Mouse (Mus musculus) neural tube, embryonic 13.5 days (tissue): ENCODE data around the gene Ankrd63. TPM values are rescaled to one million over a fixed set of nuclear protein-coding genes. Genes with fewer than 3 reads are reported as not detected.
"Not testable (repeated sequence)": the region's sequence is repeated elsewhere in the genome, so short reads cannot be mapped to it uniquely, and the experiment has no call there.

Experiments
- ATAC-seq: fragments of 200-750 bp; cut with Nextera tagmentation; 2 replicates; pipeline ENCODE4 v1.8.0; 2017; ENCODE audit warnings: low read depth, mild to moderate bottlenecking, moderate TSS enrichment, moderate library complexity
- H3K27ac ChIP-seq: fragments of 300-500 bp; sonication (generic); replicated peaks from 2 replicates; pipeline ENCODE4 v1.5.1; 2015; ENCODE audit warnings: moderate library complexity, mild to moderate bottlenecking, inconsistent platforms
- H3K27me3 ChIP-seq: fragments of 300-500 bp; sonication (generic); 2 replicates; pipeline ENCODE4 v1.6.1; 2015; ENCODE audit warnings: mild to moderate bottlenecking, inconsistent platforms
- H3K36me3 ChIP-seq: fragments of 300-500 bp; sonication (generic); 2 replicates; pipeline ENCODE4 v1.6.1; 2015; ENCODE audit warnings: mild to moderate bottlenecking, inconsistent platforms
- H3K4me1 ChIP-seq: fragments of 300-500 bp; sonication (generic); replicated peaks from 2 replicates; pipeline ENCODE4 v1.6.1; 2015; ENCODE audit warnings: inconsistent platforms
- H3K4me2 ChIP-seq: fragments of 300-500 bp; sonication (generic); 2 replicates; pipeline ENCODE4 v1.6.1; 2015; ENCODE audit warnings: inconsistent platforms, mild to moderate bottlenecking, moderate library complexity
- H3K4me3 ChIP-seq: fragments of 300-500 bp; sonication (generic); 2 replicates; pipeline ENCODE4 v1.5.1; 2015; ENCODE audit warnings: mild to moderate bottlenecking, inconsistent platforms
- H3K9ac ChIP-seq: fragments of 300-500 bp; sonication (generic); 2 replicates; pipeline ENCODE4 v1.6.1; 2015; ENCODE audit warnings: moderate library complexity, mild to moderate bottlenecking, inconsistent platforms
- H3K9me3 ChIP-seq: fragments of 300-500 bp; sonication (generic); 2 replicates; pipeline ENCODE4 v1.6.1; 2016; ENCODE audit warnings: inconsistent platforms
- WGBS: fragments of 180-500 bp; shearing (Covaris S2); methylation state at CpG from one replicate; pipeline ENCODE4 v1.1.7; 2015; 5-methylcytosine and 5-hydroxymethylcytosine counted together
- polyA plus RNA-seq: library from polyadenylated mRNA; unstranded; fragments of >200 nt; fragmentation: Nextera tagmentation; extraction: Ambion mirVana; gene quantifications from 2 replicates; pipeline ENCODE4 v1.2.1, GENCODE M21; 2015

Gene Ankrd63
- polyA plus RNA-seq, 1 experiment from 2014 or later, result not detected

DNA sequence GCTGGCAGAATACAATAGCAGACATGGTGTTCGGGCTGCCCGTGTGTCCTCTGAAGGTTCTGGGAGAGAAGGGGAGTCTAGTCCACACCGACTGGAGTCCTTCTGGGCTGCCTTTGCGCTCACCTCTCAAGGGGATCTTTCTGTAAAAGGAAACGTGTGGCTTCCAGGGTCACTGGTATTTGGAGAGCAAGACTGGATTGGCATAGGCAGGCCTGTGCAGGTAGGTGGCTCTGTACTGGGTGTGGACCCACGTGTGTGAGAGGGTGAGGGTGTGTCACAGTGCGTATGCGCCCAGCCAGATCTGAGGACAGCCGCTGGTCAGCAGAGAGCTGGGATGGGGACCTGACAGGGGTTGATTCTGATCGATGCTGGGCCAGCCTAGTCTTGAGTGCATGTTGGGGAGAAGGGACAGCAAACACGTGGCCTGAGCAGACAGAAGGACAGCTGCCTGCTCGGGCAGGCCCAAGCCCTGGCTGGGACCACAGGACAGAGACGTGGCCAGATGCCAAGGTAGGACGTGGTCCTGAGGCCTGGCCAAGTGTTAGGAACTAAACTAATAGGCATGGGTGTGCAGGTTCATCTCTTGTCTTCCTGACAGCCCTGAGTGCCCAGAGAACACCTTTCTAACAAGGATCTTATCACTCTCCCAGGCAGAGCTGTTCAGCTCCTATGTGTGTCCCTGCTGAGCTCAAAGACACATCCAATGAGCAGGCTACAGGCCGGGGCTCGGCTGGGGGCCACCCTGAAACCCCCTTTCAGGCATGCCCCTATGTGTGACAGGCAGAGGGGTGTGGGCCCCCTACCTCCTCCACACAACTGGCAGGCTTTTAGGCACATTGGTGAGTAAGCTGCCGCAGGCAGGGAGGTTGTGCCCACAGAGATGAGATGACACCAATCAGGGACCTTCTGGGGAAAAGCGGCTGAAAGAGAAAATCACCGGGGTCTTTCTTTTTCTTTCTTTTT lies 39.7 kb downstream of the Ankrd63 start:
- Histone ChIP-seq H3K9me3 (no peaks in the 10 kb centered on the region), H3K4me2 (peak overlapping the region; percentile 76), H3K4me3 (peak overlapping the region; percentile 49), H3K36me3 (no peaks in the 10 kb centered on the region), H3K27me3 (peaks cover 27% of the 10 kb centered on the region), H3K9ac (peak overlapping the region; percentile 75), H3K4me1 (peaks cover 50% of the 10 kb centered on the region), H3K27ac (peak overlapping the region; percentile 63; the same call in 1 of the 2 replicates)
- WGBS, result 50% methylated on average over 19 of the region's 19 CpGs
- peak; percentile 51 for ATAC-seq

DNA sequence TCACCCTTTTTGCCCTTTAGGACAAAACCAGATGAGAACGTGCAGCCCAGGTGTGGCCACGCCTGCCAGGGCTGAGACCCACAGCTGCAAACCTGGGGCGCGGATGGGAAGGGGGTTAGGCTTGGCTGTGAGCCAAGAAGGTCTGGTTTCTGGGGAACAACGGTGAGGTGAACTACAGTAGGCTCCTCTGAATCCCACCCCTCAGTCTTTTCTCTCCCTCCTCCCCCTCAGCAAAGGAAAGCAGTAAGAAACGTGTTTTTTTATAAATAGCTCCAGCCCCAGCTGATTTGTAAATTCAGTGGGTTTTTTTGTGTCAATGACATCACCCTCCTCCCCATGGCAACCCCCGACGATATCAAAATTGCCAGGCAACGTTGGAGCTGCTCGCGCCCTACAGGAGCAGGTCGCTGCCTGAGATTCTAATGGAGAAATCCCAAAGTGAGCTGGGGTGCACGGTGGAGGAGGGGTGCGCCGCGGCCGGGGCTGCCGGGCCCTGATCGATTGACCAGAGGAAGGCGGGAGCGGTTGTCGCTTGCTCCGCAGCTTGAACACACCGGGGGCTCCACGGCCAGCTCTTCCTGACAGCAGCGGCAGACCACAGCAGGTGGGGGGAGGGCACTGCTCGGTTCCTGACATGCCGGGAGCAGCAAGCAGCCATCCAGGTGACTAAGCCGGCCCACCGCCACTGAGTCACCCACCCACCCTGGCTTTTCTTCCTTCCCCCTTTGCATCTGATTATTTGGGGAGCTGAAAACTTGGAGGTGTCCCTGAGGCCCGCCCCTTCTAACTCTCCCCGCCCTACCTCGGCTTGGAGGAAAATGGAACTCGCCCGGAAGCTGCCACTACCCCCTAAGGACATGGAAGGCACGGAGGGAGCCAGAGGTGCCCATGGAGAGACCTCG lies 40.6 kb downstream of the Ankrd63 start, which contains the start of gene Pak6:
Gene Pak6 (plus strand): TSS at position 402 of the 902 bp plus-strand sequence.
- H3K9ac ChIP-seq, result peak within 1 kb of the TSS; percentile 75
- peak within 1 kb of the TSS; percentile 63 for H3K27ac ChIP-seq
- H3K9me3 ChIP-seq, result no peaks in the 10 kb centered on the region
- H3K27me3 ChIP-seq, result peaks cover 27% of the 10 kb centered on the region
- peaks cover 50% of the 10 kb centered on the region for H3K4me1 ChIP-seq
- peak within 1 kb of the TSS; percentile 49 for H3K4me3 ChIP-seq
- ATAC-seq, result peak; percentile 66
- H3K36me3 ChIP-seq, result no peaks in the 10 kb centered on the region
- under 1% methylated on average over 35 of the region's 37 CpGs for WGBS
- H3K4me2 ChIP-seq, result peak within 1 kb of the TSS; percentile 76

DNA sequence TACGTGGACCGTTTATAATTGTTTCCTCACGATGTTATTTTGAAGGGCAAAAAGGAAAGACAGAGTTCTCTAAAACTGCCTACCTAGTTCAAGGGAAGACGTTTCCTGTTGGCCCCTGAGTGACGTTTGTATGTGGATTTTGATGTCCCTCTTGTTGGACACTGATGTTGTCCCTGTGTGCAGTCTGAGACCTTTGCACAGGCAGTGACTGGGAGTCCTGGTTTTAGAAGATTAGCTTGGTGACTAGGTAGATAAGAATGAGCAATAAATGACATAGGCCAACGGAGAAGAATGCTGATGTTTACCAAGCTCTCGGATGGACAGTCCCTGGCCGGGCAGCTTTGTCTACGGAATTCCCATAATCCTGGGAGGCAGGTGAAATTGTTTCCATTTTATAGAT lies 41.9 kb downstream of the Ankrd63 start:
- H3K27ac ChIP-seq, result no peak overlapping the region
- peaks cover 25% of the 10 kb centered on the region for H3K27me3 ChIP-seq
- no peak for ATAC-seq
- H3K4me1 ChIP-seq, result peaks cover 54% of the 10 kb centered on the region
- no peaks in the 10 kb centered on the region for H3K36me3 ChIP-seq
- no peaks in the 10 kb centered on the region for H3K9me3 ChIP-seq
- no peak overlapping the region for H3K4me2 ChIP-seq
- H3K9ac ChIP-seq, result no peak overlapping the region
- H3K4me3 ChIP-seq, result no peak overlapping the region
- 83% methylated on average over 9 of the region's 9 CpGs for WGBS

DNA sequence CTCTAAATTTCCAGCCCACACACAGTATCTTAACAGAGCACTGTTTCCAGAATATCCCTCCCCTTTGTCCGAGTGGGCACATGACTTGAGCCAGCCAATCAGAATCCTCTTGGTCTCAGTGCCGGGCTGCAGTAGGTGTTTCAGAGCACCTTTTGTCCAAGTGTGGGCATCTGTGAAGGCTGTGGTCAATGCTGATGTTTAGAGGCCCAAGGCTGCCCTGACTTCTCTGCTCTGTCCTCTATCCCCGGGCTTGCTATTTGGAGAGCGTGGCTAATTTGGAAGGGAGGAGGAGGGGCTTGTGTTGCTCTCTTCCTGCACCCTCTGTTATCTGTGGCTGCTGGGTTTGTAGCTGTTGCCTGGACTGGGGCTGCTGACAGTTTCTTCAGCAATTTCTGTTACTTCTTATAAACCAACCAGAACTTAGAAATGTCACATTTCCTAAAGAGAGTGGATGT lies 43.7 kb downstream of the Ankrd63 start:
- WGBS, result 0% methylated on average over 4 of the region's 4 CpGs
- peak; percentile 69 for ATAC-seq
- H3K36me3 ChIP-seq, result no peaks in the 10 kb centered on the region
- peaks cover 47% of the 10 kb centered on the region for H3K4me1 ChIP-seq
- peak overlapping the region; percentile 69 for H3K27ac ChIP-seq
- peak overlapping the region; percentile 38 for H3K4me3 ChIP-seq
- peaks cover 25% of the 10 kb centered on the region for H3K27me3 ChIP-seq
- no peaks in the 10 kb centered on the region for H3K9me3 ChIP-seq
- peak overlapping the region; percentile 68 for H3K9ac ChIP-seq
- H3K4me2 ChIP-seq, result peak overlapping the region; percentile 60

DNA sequence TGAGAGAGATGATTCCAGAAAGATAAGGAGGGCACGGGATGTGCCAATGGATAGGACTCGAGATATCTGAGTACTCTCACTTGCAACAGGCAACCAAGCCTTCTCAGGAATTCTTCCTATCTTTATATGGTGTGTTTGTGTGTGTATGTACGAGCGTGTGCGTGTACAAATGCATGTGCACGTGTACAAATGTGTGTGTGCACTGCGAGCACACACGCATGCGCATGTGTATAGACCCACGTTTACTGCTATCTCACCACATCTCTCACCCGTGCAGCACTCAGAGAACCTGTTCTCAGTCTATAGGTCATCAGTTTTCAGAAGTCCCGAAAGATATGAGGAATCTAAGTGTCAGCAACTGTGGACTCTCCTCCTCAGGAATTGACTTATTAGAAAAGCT lies 44.3 kb downstream of the Ankrd63 start:
- ATAC-seq, result no peak
- H3K36me3 ChIP-seq, result no peaks in the 10 kb centered on the region
- H3K9ac ChIP-seq, result peak overlapping the region; percentile 68
- H3K27ac ChIP-seq, result 0 out of 2 replicates have a peak overlapping the region, but pooled peaks have one; percentile 40
- peak overlapping the region; percentile 60 for H3K4me2 ChIP-seq
- H3K27me3 ChIP-seq, result peaks cover 23% of the 10 kb centered on the region
- H3K4me3 ChIP-seq, result peak overlapping the region; percentile 38; the same call in 1 of the 2 replicates
- no peaks in the 10 kb centered on the region for H3K9me3 ChIP-seq
- peaks cover 45% of the 10 kb centered on the region for H3K4me1 ChIP-seq
- WGBS, result 90% methylated on average over 12 of the region's 12 CpGs

DNA sequence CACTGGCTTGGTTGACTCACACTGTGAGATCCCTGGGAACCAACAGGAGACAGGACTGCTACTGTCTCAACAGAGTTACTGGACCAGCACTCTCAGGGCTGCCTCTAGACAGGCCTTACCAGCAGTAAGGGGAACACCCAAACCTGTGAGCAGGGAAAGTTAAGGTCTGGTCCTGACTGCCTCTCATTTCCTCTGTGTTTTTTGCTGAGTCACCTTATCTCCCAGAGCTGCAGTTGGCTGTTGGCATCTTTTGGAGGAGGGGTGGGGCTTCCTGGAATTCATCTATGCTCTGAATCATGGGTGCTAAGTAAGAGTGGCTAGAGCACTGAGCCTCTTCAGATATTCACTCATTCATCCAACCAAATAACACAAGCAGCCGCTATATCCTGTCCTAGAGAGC lies 44.7 kb downstream of the Ankrd63 start:
- no peak overlapping the region for H3K4me2 ChIP-seq
- WGBS, result 76% methylated on average over 1 of the region's 1 CpGs
- H3K4me3 ChIP-seq, result no peak overlapping the region

DNA sequence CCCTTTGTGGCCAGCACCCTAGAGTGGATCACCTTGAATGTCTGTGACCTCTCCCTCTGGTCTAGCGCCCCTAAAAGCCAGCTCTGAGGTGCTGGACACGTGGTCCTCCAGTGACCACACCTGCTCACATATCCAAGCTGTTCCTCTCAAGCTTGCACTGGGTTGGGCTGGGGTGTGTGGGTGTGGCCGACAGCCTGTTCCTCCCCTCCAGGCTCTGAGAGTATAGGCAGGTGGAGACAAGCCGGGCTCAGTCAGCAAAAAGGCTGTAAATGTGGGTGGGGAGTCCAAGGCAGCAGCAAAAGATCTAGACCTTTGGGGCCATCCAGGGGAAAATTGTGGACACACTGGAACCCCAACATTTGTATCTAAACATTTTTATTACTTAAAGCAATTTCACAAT lies 45.3 kb downstream of the Ankrd63 start:
- H3K4me2 ChIP-seq, result no peak overlapping the region
- no peak overlapping the region for H3K27ac ChIP-seq
- H3K4me1 ChIP-seq, result peaks cover 38% of the 10 kb centered on the region
- ATAC-seq, result no peak
- 24% methylated on average over 4 of the region's 4 CpGs for WGBS
- H3K36me3 ChIP-seq, result no peaks in the 10 kb centered on the region
- H3K9me3 ChIP-seq, result no peaks in the 10 kb centered on the region
- peaks cover 14% of the 10 kb centered on the region for H3K27me3 ChIP-seq
- no peak overlapping the region for H3K9ac ChIP-seq
- H3K4me3 ChIP-seq, result no peak overlapping the region

More for the DNA sequence above, 44.7 kb downstream of the Ankrd63 start:
- Histone ChIP-seq H3K27ac (no peak overlapping the region), H3K9ac (no peak overlapping the region), H3K4me1 (peaks cover 44% of the 10 kb centered on the region), H3K27me3 (peaks cover 19% of the 10 kb centered on the region), H3K36me3 (no peaks in the 10 kb centered on the region), H3K9me3 (no peaks in the 10 kb centered on the region)
- ATAC-seq, result no peak

DNA sequence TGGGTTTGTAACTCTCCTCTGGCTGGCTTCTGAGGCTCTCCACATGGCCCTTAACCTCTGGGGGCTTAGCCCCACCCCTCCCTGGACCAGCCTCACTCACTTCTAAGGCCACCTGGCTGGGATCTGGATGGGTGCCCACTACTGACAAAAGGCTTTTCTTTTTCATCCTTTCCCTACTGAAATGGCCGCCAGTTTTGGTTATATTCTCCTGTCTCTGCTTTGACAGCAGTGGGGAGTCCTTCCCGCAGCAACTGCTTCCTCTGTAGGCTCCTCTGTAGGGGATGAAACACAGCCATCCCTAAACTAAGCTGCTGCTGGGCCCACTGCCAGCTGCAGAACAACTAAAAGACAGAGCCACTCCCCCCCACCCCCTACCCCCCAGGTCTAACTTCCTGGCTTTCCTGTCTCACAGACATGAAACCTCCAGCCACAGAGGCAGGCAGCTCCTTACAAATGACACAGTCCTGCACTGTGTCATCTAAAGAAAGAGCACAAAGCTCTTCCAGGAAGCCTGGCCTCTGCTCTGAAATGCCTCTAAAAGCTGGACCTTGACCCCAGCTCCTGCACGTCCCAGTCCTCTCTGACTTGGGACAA lies 47.0 kb downstream of the Ankrd63 start:
- peak; percentile 32; the same call in 1 of the 2 replicates for ATAC-seq
- Histone ChIP-seq H3K9ac (no peak overlapping the region), H3K4me1 (peaks cover 26% of the 10 kb centered on the region), H3K9me3 (no peaks in the 10 kb centered on the region), H3K4me2 (no peak overlapping the region), H3K4me3 (no peak overlapping the region), H3K27ac (peak overlapping the region; percentile 42; the same call in 1 of the 2 replicates), H3K27me3 (peaks cover 2% of the 10 kb centered on the region; the same call in 1 of the 2 replicates), H3K36me3 (no peaks in the 10 kb centered on the region)
- WGBS, result 29% methylated on average over 3 of the region's 3 CpGs

DNA sequence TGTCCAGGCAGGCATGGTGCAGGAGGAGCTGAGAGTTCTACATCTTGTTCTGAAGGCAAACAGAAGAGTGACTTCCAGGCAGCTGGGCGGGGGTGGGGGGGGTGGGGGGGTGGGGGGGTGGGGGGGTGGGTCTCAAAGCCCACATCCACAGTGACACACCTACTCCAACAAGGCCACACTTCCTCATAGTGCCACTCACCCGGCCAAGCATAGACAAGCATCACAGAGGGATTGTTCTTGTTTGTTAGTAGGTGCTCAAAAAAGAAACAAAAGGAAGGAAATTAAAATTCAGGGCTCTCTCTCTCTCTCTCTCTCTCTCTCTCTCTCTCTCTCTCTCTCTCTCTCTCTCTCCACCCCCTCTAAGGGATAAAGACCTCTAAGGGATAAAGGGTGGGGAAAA lies 53.1 kb downstream of the Ankrd63 start:
- not testable (repeated sequence) for ATAC-seq, H3K27me3 ChIP-seq, H3K36me3 ChIP-seq, H3K27ac ChIP-seq, H3K4me3 ChIP-seq, H3K4me1 ChIP-seq, H3K4me2 ChIP-seq, H3K9ac ChIP-seq, H3K9me3 ChIP-seq
- 35% methylated on average over 2 of the region's 2 CpGs for WGBS
